Mouse (Mus musculus): ENCODE results near the gene Tdrd3.

Gene Tdrd3

GRCm38 (mm10) chr14:87563841-87564240, 147.4 kb downstream of the Tdrd3 start:
- in situ Hi-C loops (cut with MboI; ENCODE audit: low sequenced_read_pairs) = no loop called here

- in situ Hi-C loops (cut with MboI; ENCODE audit: low sequenced_read_pairs) = no loop called here
These were observed 149.8 kb downstream of the Tdrd3 start for GRCm38 (mm10) chr14:87566211-87566610.

- in situ Hi-C loops (cut with MboI; ENCODE audit: low sequenced_read_pairs) = no loop called here
These were observed 150.6 kb downstream of the Tdrd3 start for GRCm38 (mm10) chr14:87567034-87567461.

GRCm38 (mm10) chr14:87567626-87568446, 151.4 kb downstream of the Tdrd3 start:
- in situ Hi-C loops (cut with MboI; ENCODE audit: low sequenced_read_pairs) = no loop called here

GRCm38 (mm10) chr14:87568447-87568908, 152.0 kb downstream of the Tdrd3 start:
- in situ Hi-C loops (cut with MboI; ENCODE audit: low sequenced_read_pairs) = no loop called here

- in situ Hi-C loops (cut with MboI; ENCODE audit: low sequenced_read_pairs) = no loop called here
These were observed 153.0 kb downstream of the Tdrd3 start for GRCm38 (mm10) chr14:87569471-87569870.

- in situ Hi-C loops (cut with MboI; ENCODE audit: low sequenced_read_pairs) = no loop called here
These were observed 156.0 kb downstream of the Tdrd3 start for GRCm38 (mm10) chr14:87572453-87572852.

- in situ Hi-C loops (cut with MboI; ENCODE audit: low sequenced_read_pairs) = no loop called here
These were observed 166.2 kb downstream of the Tdrd3 start for GRCm38 (mm10) chr14:87582610-87583009.

Measured in CH12F3 (cell line).